Mouse (Mus musculus) brain, embryonic 18.5 days (tissue): Measurements from ENCODE around the gene Syk.

ENCODE experiments used
- DNase-seq: peaks from one replicate; pipeline ENCODE4 v3.0.0-alpha.2; 2012; ENCODE audit warnings: low read depth, low spot score

The Syk gene

DNA sequence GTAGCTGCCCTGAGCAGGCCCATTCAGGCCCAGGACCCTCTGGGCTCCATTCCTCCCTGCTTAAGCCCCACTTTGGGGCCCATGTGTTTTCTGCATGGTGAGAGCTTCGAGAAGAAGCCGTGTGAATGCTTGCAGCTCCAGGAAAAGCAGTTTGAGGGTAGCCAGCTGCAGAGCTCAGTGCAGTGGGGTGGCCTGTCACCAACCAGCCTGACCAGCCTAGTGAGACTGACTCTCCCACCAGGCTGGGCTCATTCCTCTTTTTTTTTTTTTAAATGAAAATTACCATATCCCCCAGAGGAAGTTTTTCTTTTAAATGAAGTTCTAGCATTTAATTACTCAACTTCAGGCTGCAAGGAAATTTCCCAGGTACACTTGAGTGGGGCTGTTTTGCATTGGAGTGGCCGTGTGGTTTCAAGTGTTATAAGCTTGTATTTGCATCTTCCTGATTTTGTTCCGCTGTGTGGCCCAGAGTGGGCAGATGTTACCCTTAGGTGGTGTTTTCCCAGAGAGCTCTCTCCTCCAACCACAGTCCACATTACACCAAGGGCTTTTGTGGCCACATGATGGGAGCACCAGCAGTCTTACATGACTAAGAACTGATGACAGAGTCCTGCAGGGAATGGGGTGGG, 17.2 kb downstream of the Syk start:
- no peak for DNase-seq

DNA sequence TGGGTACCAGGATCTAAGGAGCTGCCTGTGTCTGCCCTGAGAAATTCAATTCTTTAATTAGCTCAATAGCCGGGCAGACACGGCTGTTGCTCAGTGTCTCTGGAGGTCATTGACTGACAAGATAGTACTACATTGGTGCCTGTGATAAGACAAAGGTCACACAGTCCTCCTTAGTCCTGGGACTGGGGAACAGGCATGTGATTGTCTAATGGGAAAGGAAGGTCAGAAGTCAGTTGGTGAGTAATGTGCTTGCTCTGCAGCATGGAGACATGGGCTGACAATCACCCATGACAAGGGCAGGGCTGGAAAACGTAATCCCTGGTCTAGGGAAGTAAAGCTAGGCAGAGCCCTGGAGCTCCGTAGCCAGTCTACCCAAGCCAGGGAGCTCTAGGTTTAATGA, 19.8 kb downstream of the Syk start:
- DNase-seq: no peak

DNA sequence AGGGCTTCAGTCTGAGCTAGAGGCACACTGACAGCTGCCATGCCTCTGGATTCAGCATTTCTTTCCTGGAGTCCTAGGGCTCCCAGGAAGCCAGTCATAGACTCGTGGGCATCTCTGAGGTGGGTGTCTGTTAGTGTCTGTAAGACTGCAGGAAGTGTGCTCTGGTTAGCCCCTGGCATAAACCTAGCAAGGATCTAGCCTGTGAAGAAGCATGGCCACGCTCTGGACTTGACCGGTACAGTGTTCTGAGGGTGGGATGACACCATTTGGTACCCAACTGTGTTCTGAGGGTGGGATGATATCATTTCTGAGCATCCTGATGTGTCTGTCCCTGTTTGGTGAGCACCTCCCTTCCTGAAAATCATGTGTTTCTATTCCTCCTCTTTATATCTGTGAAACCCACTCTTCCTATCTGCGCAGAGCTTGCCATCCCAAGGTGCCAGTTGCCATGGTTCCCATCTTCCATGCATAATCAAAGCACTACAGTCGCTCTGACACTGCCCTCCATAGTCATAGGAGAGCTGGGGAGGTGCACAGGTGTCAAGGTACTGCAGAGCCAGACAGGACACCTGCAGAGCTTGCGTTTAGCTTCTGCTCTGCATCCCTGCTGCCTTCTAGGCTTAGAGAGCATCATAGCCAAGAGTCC, 20.9 kb downstream of the Syk start:
- DNase-seq: peak; percentile 34

DNA sequence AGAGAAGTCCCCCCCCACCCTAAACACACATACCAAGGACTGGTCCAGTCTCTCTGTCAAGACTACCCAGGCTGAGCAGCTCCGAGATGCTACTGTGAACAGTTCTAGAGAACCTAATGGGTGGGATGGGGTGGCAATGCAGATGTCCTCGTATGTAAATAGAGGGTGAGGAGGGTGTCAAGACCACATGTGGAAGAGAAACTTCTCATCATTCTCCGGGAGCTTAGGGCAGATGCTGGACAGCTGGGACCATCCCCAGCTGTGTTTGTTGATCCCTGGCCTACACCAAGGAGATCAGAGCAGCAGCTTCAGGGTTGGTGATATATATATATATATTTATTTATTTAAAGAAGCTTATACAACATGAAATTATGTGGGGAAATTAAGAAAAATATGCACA, 22.0 kb downstream of the Syk start:
- DNase-seq: no peak

DNA sequence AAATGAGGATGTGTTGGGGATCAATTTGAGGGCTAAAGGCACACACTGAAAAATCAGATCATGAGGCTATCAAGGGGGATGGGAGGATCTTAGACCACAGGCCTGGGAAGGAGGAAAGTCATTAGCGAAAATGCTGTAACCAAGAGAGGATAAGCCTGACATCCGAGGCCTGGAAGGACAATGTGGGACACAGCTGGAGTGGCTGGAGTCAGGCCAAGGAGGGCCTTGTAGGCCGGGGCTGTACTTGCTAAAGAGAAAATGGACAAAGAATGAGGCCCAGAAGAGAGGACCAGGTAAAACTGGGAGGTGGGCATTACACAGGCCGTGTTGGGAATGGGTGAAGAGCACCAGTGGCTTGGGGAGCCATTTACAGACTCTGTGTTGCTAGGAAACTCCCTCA, 22.9 kb downstream of the Syk start:
- DNase-seq: no peak

DNA sequence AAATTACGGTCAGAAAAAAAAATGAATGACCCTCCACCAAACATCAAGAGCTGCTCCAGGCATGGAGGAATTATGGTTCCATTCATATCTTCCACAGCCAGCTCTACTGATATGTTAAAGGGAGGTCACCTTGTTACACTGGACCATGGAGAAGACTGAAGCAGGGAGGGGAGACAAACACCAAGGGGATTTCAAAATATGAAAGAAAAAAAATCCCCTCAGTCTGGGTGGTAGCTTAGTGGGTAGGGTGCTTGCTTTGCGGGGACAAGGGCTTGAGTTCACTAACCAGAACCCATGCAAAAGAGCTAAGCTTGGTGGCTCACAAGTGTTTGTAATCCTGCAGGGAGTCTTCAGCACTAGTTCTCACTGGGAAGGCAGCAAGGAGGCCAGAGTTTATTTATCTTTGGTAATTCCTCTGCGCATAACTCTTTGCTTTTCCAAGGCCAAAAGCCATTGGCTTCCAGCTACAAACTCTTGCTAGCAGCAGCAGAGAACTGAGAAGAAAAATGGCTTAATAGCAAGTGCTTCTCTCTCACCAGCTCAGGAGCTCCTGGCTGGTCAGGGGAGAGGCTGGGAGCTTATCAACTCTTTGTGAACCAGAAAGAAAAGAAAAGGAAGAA, 23.8 kb downstream of the Syk start:
- no peak for DNase-seq

DNA sequence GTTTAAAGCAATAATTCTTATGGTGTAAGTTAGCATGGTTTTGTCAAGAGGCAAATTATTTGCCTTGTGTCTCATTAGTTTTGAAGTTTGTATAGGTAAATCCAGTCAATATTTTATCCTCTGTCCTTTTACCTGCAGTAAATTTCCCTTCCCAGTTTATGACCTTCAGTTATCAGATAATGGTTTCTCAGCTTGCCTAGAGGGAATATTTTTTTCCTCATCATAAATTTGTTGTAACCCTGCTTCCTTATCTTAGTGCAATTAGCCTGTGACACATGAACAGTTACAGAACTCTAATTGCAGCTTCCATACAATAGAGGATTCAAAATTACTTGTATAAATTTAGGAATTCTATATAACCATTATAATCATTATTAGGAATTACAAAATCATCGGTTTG, 25.0 kb downstream of the Syk start:
- no peak for DNase-seq

DNA sequence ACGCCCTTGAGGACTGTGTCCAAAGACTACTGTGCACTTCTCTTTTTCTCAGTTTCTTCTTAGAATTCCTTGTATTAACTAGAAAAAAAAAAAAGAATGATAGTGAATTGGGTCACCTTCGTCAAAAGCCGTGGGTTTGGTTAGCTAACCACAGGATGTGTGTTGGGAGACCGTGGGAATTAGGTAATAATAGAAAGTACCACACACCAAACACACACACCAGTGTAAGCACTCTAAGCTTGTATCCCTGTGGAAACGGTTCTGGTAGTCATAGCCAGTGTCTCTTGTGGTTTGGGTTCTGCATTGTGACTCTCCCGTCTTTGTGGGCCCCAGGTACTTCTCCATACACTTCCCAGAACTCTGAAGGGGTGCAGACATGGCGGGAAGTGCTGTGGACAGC, 27.5 kb downstream of the Syk start:
- no peak for DNase-seq

DNA sequence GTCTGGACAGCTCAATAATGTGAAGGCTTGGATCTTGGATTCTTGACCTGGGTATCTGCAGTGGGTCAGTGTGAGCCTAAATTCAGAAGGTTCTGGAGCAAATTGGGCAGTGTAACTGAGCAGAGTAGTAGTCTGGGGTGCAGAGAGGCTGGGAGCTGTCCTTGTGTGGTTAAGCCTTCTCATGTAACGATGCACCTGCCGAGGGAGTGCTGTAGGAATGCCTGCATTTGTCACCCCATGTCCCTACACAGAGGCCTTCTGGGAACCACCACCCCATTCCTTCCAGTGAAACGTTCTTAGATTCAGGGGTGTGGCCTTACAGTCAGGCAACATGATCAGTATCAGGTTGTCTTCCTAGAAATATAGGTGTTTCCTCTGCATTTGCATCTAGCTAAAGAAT, 30.3 kb downstream of the Syk start:
- no peak for DNase-seq

DNA sequence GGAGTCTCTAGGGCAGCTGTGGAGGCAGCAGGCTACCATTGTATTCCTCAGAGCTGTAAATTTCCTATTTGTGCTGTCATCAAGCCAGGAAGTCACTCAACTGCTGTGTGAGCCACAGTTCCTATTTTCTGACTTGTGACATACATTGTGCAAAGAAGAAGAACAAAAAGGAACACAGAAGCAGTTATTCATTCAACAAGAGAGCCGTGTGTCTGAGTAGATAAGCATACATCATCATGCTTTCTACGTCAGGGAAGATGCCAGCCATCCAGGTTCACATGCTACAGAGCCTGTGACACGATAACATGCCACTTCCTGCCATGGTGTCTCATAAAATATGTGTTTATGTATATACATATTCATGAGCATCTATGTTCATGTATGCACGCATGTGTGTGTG, 32.1 kb downstream of the Syk start:
- no peak for DNase-seq

DNA sequence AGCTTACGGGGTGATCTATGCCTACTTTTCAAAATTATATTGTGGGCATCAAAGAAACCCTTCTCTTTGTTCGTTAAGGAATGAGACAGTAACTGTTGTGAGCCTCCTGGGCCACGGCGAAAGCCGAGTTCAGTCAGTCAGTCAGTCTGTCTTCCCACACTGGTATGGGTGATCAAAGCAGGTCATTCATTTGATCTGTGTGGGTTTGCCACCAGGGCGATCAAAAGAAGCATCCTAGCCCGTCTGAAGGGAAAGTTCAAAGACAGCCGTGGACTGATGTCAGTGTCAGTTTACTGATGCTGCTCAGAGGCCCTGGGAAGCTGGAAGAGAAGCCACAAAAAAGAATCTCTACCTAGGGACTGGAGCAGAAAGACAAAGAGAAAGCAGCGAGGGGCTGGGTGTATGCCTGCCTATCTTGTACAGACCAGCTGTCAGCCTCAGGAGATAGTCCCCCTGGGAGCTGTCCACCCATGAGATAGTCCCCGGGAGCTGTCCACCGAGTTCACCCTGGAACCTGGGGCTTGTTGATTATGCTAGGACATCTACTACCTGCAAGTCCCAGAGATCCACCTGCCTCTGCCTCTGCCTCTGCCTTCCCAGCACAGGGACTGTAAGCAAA, 34.2 kb downstream of the Syk start:
- no peak for DNase-seq

DNA sequence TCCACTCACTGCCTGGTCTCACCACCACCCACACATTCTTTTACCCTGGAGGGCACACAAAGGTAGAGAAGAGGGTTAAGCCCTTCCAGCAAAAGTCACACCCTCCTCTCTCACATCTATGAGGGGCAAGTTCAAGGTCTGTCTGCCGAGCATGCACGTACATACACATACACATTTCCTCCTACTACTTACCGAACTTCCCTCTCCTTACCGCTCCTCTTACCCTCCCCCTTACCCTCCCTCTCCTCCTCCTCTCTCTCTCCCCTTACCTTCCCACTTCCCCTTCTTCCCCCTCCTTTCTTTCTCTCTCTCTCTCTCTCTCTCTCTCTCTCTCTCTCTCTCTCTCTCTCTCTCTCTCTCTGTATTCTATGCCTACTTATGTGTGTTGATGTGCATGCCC, 35.6 kb downstream of the Syk start:
- DNase-seq: no peak

DNA sequence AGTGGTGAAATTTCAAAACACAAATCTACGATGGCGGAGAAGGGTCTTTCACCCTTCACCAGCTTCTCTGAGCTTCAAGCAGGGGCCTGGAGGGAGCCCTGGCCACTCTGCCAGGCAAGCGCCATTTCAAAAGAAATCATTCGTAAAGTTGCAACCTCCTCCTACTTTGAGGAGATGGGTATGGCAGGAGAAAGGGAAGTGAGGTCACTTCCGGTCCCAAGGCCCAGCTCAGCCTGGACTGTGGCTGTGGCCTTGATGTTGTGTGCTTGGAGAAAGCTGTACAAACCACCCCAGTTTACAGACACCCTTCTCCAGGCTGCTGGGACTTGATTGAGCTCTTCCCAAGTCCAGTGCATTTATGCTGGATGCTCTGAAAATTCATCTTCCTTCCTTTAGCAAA, 36.5 kb downstream of the Syk start:
- DNase-seq: no peak

DNA sequence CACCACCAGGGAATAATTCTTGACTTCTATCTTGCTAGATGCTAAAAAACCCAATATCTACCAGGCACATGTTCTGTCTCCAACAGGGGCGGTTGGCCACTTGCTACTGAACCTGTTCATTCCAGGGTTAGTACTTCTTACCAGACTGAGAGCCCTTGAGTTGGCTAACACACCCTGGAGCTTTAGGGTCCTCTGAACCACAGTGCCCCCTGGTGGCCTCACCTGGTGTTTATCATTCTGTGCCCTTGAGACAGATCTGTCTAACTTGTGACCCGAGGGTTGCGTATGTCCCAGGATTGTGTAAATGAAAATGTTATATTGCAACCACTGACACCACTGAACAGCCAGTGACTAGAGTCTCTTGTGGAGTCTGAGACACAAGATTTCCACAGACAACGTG, 41.1 kb downstream of the Syk start:
- DNase-seq: no peak

DNA sequence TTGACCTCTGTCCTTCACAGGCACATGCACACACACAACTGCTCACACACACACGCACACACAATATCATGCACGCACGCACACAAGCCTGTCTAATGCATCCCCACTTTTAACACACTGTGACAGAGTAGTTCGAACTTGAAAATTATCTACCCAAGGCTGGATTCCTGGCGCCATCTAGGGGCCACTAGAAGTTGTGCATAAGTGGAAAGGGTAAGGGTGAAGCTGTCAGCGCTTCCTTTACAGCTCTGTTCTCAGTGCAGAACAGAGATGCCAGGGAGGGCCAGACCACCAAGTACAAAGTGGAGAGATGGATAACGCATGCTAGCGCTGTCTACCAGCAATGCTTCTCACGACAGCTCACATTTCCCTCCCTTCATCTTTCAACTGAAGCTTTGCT, 45.6 kb downstream of the Syk start:
- DNase-seq: peak; percentile 37

DNA sequence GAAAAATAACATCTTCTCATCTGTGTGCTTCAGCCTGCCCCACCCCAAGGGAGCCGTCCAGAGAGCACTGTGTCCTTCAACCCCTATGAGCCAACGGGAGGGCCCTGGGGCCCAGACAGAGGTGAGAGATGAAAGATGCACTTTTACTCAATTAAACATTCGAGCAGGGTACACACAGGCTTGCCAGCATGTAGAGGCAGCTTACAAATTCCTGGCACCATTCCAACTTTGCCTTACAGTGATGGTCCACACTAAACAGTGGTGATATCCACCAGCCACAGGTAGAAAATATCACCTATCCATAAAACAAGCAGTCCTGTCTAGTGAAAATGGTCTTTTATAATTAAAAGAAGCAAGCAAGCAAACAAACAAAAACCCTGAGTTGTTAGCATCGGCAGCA, 48.7 kb downstream of the Syk start:
- no peak for DNase-seq

DNA sequence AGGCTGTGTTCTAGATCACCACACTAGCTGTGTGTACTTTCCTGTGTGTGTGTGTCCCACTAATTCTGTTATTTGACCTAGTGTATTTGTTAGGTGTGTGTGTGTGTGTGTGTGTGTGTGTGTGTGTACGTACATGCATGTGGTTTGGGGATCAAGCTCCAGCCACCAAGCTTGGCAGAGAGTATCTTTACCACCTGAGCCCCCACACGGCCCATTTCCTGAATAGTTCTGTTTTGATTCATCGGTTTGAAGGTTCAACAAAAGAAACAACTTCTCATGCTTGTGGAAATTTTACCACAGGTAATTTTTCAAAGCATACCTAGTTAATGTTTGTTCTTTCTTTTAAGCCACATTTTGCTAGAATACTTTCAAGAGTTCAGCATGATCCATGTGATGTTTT, 52.5 kb downstream of the Syk start:
- no peak for DNase-seq

DNA sequence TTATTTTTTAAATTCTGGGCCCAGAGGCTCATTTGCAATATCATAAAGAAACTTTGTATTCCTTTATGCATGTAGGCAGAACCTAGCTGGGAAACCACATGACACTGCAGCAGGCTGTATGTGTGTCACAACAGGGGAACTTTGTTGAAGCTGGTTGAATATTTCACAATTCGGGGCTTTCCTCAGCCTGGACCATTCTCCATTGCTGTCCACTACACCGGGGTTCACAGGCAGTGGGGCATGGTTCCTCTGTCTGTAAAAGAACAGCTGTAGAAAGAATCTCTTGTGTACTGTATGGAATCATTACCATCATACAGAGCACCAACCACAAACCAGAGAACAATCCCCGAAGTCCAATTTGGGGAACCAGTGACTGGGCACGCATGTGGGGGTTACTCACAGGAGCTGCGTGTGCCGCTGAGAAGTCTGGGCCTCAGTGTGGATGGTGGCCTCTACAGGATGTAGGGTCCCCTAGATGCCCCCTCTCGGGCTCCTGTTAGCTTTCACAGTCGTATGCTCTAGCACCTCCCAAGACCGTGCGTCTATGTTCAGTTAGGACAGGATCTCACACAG, 53.3 kb downstream of the Syk start:
- no peak for DNase-seq

DNA sequence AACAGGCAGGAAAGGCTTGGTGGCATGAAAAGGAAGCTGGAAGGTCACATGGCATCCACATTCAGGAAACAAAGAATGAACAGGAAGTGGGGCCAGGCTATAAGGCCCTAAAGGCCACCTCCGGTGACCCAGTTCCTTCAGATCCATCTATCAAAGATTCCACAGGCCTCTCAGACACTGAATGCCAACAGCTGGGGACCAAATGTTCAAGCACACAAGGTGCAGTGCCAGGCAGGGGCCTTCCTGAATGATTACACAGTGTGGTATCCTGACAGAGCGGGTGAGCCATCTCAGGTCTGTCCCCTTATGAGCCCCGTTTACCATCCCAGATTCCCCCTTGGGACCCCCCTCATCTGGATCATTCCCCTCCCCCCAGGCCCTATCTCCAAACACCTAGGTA, 63.6 kb downstream of the Syk start:
- no peak for DNase-seq

DNA sequence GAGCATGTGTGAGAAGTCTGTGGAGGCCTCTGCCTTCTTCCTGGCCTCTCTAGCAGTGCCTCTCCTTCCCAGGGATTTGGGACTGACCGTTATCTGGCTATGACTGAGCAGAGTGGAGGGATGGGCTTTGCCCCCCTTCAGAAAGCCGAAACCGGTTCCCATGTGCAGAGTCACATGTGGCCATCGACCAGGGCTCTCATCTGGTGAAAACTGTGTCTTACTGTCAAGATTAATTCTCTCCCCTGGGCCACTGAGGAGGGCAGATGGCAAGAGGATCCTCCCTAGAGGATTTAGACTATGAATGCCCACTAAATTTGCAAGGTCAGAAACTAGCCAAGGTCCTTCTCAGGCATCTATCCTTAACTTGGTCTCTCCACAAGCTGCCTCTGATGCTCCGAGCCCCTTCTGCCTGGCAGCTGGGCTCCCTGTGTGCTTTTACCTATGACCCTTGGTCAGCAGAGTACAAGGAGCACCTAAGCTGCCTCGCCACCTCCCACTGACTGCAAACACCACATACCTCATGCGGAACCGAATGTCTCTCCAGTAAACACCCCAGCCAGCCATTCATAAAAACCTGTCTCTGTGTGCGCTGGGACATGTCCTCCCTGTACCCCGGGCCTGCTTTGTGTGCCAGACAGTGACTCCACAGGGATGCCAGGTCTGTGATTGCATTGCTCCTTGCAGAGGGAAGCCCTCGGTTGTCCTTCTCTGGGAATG, 65.2 kb downstream of the Syk start:
- no peak for DNase-seq

DNA sequence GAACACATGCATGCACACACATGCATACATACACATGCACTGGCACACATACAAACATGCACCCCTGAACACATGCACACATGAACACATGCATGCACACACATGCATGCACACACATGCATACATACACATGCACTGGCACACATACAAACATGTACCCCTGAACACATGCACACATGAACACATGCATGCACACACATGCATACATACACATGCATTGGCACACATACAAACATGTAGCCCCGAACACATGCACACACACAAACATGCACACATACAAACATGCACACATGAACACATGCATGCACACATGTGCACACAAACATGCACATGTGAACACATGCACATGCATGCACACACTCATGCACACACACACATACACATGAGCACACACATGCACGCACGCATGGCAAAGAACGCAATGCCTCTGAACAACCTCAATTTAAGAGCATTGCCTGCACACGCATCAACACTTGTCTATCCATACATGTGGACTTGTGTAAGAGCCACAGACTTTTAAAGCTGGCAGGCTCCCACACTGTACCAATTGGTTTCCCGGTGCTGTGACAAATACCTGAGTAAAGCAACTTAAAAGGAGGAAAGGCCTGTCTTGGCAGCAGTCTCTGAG, 66.9 kb downstream of the Syk start:
- no peak for DNase-seq
